Mouse (Mus musculus) erythroblast, embryonic 14.5 days (primary cell): ENCODE measurements around the gene Psors1c2.

Source experiments
- GATA1 ChIP-seq: IDR thresholded peaks from 2 replicates; pipeline ENCODE4 v1.6.1; 2012; ENCODE audit warnings: low read length, inconsistent platforms, mixed read lengths
- TAL1 ChIP-seq: IDR thresholded peaks from 3 replicates; pipeline ENCODE4 v1.6.1; 2012; ENCODE audit warnings: low read length, inconsistent platforms, mixed read lengths

DNA sequence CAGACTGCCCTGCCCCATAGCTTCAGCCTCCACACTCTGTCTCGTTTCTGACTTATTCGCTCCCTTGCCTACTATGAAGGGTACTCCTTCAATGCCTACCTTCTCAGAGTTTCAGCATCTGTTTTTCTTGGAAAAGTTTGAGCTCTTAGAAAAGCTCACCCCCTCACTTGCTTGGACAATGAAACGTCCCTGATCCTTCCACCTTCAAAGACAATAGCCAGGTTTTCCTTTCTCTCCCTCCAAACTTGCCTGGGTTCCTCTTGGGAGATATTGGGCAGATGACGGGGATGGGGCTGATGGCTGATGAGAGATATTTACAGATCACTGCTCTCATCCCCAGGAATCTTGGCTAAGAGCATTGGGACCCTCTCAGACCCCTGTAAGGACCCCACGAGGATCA, 21.3 kb downstream of the Psors1c2 start:
- no peak for TF ChIP-seq GATA1
- no peak for TF ChIP-seq TAL1
